Mouse (Mus musculus) CH12.LX (cell line): ENCODE measurements at regions not wholly inside any gene's neighbourhood (a gene's known extent, or its start where the extent isn't known, plus 50 kb on each side); places are given as distances from the start of the nearest gene placed in this dataset.

ENCODE experiments used
- DNase-seq: peaks from one replicate; pipeline ENCODE4 v3.0.0-alpha.2; 2013; ENCODE audit errors: extremely low read depth
- H3K27ac ChIP-seq: 2 replicates; pipeline ENCODE4 v1.5.1; 2012; ENCODE audit warnings: low read depth, mild to moderate bottlenecking, control low read depth, moderate library complexity; ENCODE audit not compliant: insufficient read depth
- H3K27me3 ChIP-seq: replicated peaks from 2 replicates; pipeline ENCODE3; 2012; ENCODE audit warnings: inconsistent platforms
- H3K36me3 ChIP-seq, 2 experiments: replicated peaks in 1 of 2; 2 replicates each; pipeline versions ENCODE3 to v1.6.1; 2012; ENCODE audit warnings: inconsistent platforms in 1 of 2, low read length in 1 of 2, mild to moderate bottlenecking in 1 of 2, mixed read lengths in 1 of 2, moderate library complexity in 1 of 2; ENCODE audit not compliant: control insufficient read depth in 1 of 2, insufficient read depth in 1 of 2
- H3K4me1 ChIP-seq, 2 experiments: 2 replicates each; pipeline ENCODE4 v1.6.1; 2012; ENCODE audit warnings: inconsistent platforms in 1 of 2, moderate library complexity in 1 of 2; ENCODE audit not compliant: insufficient read depth in 2 of 2, control insufficient read depth in 1 of 2
- H3K4me2 ChIP-seq: 2 replicates; pipeline ENCODE4 v1.6.1; 2012; ENCODE audit warnings: low read depth, mild to moderate bottlenecking, control low read depth; ENCODE audit not compliant: poor library complexity, insufficient read depth, severe bottlenecking
- H3K4me3 ChIP-seq, 3 experiments: fragments of 150-350 bp in 1 of 3; sonication (generic) in 1 of 3; replicated peaks in 1 of 3; 2 replicates each; pipeline versions ENCODE3 to v1.5.1; 2011 to 2012; ENCODE audit warnings: low read depth in 2 of 3, low read length in 2 of 3, mild to moderate bottlenecking in 2 of 3, moderate library complexity in 2 of 3, control low read depth in 1 of 3, improper control_type of control experiment in 1 of 3, inconsistent platforms in 1 of 3, mixed read lengths in 1 of 3; ENCODE audit not compliant: poor library complexity in 1 of 3
- H3K79me2 ChIP-seq: replicated peaks from 2 replicates; pipeline ENCODE4 v1.6.1; 2012; ENCODE audit warnings: mild to moderate bottlenecking, moderate library complexity; ENCODE audit not compliant: control insufficient read depth, poor library complexity, insufficient read depth, severe bottlenecking; ENCODE audit errors: extremely low read depth
- H3K9ac ChIP-seq: 2 replicates; pipeline ENCODE4 v1.6.1; 2012; ENCODE audit warnings: low read depth, mild to moderate bottlenecking, control low read depth, moderate library complexity; ENCODE audit not compliant: insufficient read depth
- H3K9me3 ChIP-seq: replicated peaks from 2 replicates; pipeline ENCODE3; 2012; ENCODE audit warnings: low read length, inconsistent platforms, mixed read lengths
- BHLHE40 ChIP-seq: IDR thresholded peaks from 2 replicates; pipeline ENCODE4 v1.6.1; 2011; ENCODE audit warnings: mild to moderate bottlenecking, low read depth, low read length, improper control_type of control experiment
- CTCF ChIP-seq, 2 experiments: IDR thresholded peaks in 1 of 2; conservative IDR thresholded peaks in 1 of 2; 2 replicates each; pipeline ENCODE4 v1.5.1; 2011 to 2012; ENCODE audit warnings: low read depth in 2 of 2, low read length in 2 of 2, improper control_type of control experiment in 1 of 2, inconsistent platforms in 1 of 2, mild to moderate bottlenecking in 1 of 2, moderate library complexity in 1 of 2
- ELF1 ChIP-seq: IDR thresholded peaks from 2 replicates; pipeline ENCODE4 v1.6.1; 2014; ENCODE audit warnings: low read depth, mild to moderate bottlenecking, inconsistent platforms, low read length, improper control_type of control experiment
- EP300 ChIP-seq: IDR thresholded peaks from 2 replicates; pipeline ENCODE4 v1.6.1; 2011; ENCODE audit warnings: low read length, improper control_type of control experiment
- ETS1 ChIP-seq: conservative IDR thresholded peaks from 2 replicates; pipeline ENCODE4 v1.6.1; 2012; ENCODE audit warnings: low read depth, mild to moderate bottlenecking, inconsistent platforms, low read length, improper control_type of control experiment, moderate library complexity
- HCFC1 ChIP-seq: IDR thresholded peaks from 2 replicates; pipeline ENCODE4 v1.6.1; 2012; ENCODE audit warnings: low read depth, mild to moderate bottlenecking, inconsistent platforms, low read length, improper control_type of control experiment
- IRF4 ChIP-seq: IDR thresholded peaks from 2 replicates; pipeline ENCODE4 v1.6.1; 2014; ENCODE audit warnings: low read depth, mild to moderate bottlenecking, inconsistent platforms, low read length, improper control_type of control experiment
- JUN ChIP-seq: IDR thresholded peaks from 2 replicates; pipeline ENCODE4 v1.6.1; 2011; ENCODE audit warnings: low read depth, mild to moderate bottlenecking, low read length, improper control_type of control experiment, moderate library complexity; ENCODE audit not compliant: insufficient read depth
- JUND ChIP-seq: conservative IDR thresholded peaks from 2 replicates; pipeline ENCODE4 v1.6.1; 2011; ENCODE audit warnings: low read depth, low read length, improper control_type of control experiment
- KAT2A ChIP-seq: IDR thresholded peaks from 2 replicates; pipeline ENCODE4 v1.6.1; 2012; ENCODE audit warnings: low read length, improper control_type of control experiment, inconsistent platforms; ENCODE audit not compliant: insufficient replicate concordance
- MAZ ChIP-seq: IDR thresholded peaks from 2 replicates; pipeline ENCODE4 v1.6.1; 2012; ENCODE audit warnings: low read depth, mild to moderate bottlenecking, inconsistent platforms, low read length, improper control_type of control experiment, moderate library complexity
- MYC ChIP-seq: IDR thresholded peaks from 2 replicates; pipeline ENCODE4 v1.6.1; 2011; ENCODE audit warnings: low read depth, mild to moderate bottlenecking, improper control_type of control experiment, low read length
- NELFE ChIP-seq: IDR thresholded peaks from 2 replicates; pipeline ENCODE4 v1.6.1; 2011; ENCODE audit warnings: low read depth, low read length, improper control_type of control experiment
- NRF1 ChIP-seq: IDR thresholded peaks from 2 replicates; pipeline ENCODE4 v1.6.1; 2014; ENCODE audit warnings: low read depth, mild to moderate bottlenecking, inconsistent platforms, low read length, improper control_type of control experiment, moderate library complexity
- POLR2AphosphoS2 ChIP-seq: IDR thresholded peaks from 2 replicates; pipeline ENCODE4 v1.6.1; 2011; ENCODE audit warnings: low read depth, low read length, improper control_type of control experiment
- TBP ChIP-seq: conservative IDR thresholded peaks from 2 replicates; pipeline ENCODE4 v1.6.1; 2011; ENCODE audit warnings: low read depth, low read length, improper control_type of control experiment
- TCF12 ChIP-seq: IDR thresholded peaks from 2 replicates; pipeline ENCODE4 v1.6.1; 2014; ENCODE audit warnings: low read depth, mild to moderate bottlenecking, inconsistent platforms, low read length, improper control_type of control experiment
- USF1 ChIP-seq: IDR thresholded peaks from 2 replicates; pipeline ENCODE4 v1.6.1; 2014; ENCODE audit warnings: low read depth, mild to moderate bottlenecking, inconsistent platforms, low read length, improper control_type of control experiment
- USF2 ChIP-seq: conservative IDR thresholded peaks from 2 replicates; pipeline ENCODE4 v1.6.1; 2011; ENCODE audit warnings: low read depth, low read length, improper control_type of control experiment
- ZC3H11A ChIP-seq: IDR thresholded peaks from 2 replicates; pipeline ENCODE4 v1.6.1; 2012; ENCODE audit warnings: low read depth, mild to moderate bottlenecking, inconsistent platforms, low read length, improper control_type of control experiment
- ZMIZ1 ChIP-seq: IDR thresholded peaks from 2 replicates; pipeline ENCODE4 v1.6.1; 2012; ENCODE audit warnings: low read depth, mild to moderate bottlenecking, inconsistent platforms, low read length, improper control_type of control experiment
- dilution Hi-C: fragments of 300-500 bp; cut with MboI; formaldehyde crosslinking; loops from 2 replicates; pipeline ENCODE4 v1.14.3; 2020; ENCODE audit warnings: low sequenced_read_pairs; ENCODE audit not compliant: extremely low pct_unique_long_range_greater_than_20kb, extremely low pct_ligation_motif_present
- in situ Hi-C: fragments of 300-500 bp; cut with MboI; formaldehyde crosslinking; loops from 3 replicates; pipeline ENCODE4 v1.14.3; 2019; ENCODE audit warnings: low sequenced_read_pairs, low pct_ligation_motif_present, low pct_unique_long_range_greater_than_20kb, mixed read lengths

DNA sequence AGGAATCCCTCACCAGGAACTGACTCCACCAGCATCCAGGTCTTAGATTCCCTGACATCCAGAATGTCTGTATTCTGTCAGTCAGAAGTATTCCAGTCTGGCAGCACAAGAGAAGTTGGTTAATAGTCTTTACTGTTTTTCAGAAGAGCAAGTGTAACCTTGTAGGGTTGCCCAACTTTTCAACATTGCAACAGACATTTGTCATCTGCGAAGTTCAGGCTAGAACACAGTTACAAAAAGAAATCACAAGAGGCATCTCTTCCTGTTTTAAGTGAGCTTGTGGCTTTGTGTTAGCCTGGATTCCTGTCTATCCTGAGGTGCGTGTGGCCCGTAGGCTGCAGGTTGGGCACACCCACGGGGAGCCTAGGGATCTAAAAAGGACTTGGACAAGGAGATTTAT is 158.0 kb upstream of the Ankrd55 start:
- Histone ChIP-seq H3K4me3 (no peak overlapping the region), H3K4me1 (peaks cover 9 to 11% of the 10 kb centered on the region in 2 experiments; a peak in 3 of 4 replicates), H3K27ac (no peak overlapping the region), H3K4me2 (no peak overlapping the region), H3K79me2 (no peaks in the 10 kb centered on the region), H3K9ac (no peak overlapping the region), H3K27me3 (no peaks in the 10 kb centered on the region), H3K9me3 (no peaks in the 10 kb centered on the region), H3K36me3 (no peaks in the 10 kb centered on the region)
- no peak for DNase-seq
- in situ Hi-C loops (no loop called here), dilution Hi-C loops (no loop called here)
- no peak for TF ChIP-seq CTCF (conservative IDR thresholded peaks at IDR 0.05 in 1 of 2, IDR thresholded peaks at IDR 0.05 in 1 of 2; ENCODE audit: low read depth in 2 of 2, low read length in 2 of 2)
- TF ChIP-seq EP300: no peak
- TF ChIP-seq NELFE: no peak
- no peak for TF ChIP-seq NRF1
- no peak for TF ChIP-seq KAT2A
- no peak for TF ChIP-seq USF1

DNA sequence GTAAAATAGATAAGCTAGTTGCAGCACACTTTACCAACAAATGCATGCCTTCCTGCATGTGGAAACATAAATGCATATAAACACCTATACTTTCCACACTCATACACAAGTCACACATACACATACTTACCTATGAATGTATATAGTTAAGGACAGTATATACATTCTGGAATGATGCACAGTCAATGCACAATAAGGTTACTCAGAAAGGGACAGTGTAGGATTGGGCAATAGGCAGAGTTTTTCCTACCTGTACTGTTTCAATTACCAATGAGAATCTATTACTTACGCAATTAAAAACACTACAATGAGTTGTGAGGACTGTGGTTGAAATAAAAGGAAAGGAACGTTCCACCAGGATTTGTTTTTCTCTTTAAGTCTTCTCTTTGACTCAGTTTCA is 157.5 kb upstream of the Ankrd55 start:
- dilution Hi-C loops: no loop called here
- Histone ChIP-seq H3K9me3 (no peaks in the 10 kb centered on the region), H3K27me3 (no peaks in the 10 kb centered on the region), H3K27ac (no peak overlapping the region), H3K9ac (no peak overlapping the region), H3K36me3 (no peaks in the 10 kb centered on the region), H3K4me1 (peaks cover 9 to 12% of the 10 kb centered on the region in 2 experiments; a peak in 3 of 4 replicates), H3K4me2 (no peak overlapping the region), H3K4me3 (no peak overlapping the region), H3K79me2 (no peaks in the 10 kb centered on the region)
- in situ Hi-C loops: no loop called here
- no peak for DNase-seq
- no peak for TF ChIP-seq TBP
- no peak for TF ChIP-seq TCF12
- no peak for TF ChIP-seq ETS1
- TF ChIP-seq JUND: no peak
- TF ChIP-seq JUN: no peak
- TF ChIP-seq BHLHE40: no peak
- TF ChIP-seq USF2: no peak
- TF ChIP-seq POLR2AphosphoS2: no peak
- no peak for TF ChIP-seq IRF4
- no peak for TF ChIP-seq ZC3H11A
- no peak for TF ChIP-seq MAZ
- no peak for TF ChIP-seq ZMIZ1
- TF ChIP-seq ELF1: no peak
- no peak for TF ChIP-seq HCFC1
- TF ChIP-seq EP300: no peak
- no peak for TF ChIP-seq MYC
